Mouse (Mus musculus) retina, embryonic 14.5 days (tissue): ENCODE measurements around the gene Gm17018.

Source experiments
- DNase-seq: peaks from one replicate; pipeline ENCODE4 v3.0.0-alpha.2; 2015; ENCODE audit warnings: low spot score

Gene Gm17018

DNA sequence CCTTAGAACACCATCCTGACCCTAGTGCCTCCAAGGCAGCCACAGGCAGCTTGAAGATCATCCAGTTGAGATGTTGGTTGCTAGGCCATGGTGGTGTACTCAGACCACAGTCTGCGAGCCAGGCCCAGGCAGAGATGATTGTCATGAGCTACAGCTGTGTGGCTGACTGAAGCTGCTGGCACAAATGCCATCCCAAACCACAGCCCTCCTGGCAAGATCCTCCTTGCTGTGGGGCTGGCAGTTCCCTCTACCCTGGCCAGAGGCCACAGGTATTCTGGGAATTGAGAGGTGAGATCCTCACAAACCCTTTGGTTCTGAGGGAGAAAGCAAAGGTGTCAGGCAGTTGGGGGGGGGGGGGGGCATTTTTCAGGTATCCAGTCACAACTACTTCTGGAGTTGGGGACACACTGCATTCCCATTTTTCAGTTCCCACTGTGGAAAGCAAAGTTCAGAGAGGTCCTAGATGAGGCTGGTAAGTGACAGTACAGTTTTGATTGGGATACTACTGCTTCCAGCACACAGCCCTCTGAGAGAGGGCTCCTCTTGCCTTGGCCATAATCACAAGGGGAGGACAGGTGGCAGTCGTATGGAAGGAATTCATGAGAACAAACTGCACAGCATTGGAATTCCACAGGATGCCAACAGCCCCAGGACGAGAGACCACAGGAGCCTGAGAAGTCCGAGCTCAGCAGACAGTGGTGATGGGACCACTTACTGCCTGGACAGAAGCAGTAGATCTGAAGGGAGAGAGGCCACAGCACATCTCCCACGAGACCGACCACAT lies 27.3 kb downstream of the Gm17018 start:
- no peak for DNase-seq

DNA sequence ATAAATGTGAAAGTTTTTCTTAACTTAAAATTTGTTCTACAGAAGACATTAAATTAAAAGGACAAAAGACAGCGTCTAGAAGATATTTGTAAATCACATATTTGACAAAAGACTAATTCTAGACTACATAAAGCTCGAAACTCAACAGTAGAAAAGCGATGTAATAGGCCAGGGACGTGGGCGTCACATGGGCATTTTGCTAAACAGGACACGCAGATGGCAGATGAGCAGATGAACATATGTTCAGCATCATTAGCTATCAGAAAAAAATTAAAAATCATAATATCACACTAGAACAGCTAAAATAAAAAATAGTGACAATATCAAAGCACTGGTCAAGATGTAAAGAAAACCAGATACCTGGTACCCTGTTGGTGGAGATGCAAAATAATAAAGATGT lies 29.3 kb downstream of the Gm17018 start:
- DNase-seq = no peak

DNA sequence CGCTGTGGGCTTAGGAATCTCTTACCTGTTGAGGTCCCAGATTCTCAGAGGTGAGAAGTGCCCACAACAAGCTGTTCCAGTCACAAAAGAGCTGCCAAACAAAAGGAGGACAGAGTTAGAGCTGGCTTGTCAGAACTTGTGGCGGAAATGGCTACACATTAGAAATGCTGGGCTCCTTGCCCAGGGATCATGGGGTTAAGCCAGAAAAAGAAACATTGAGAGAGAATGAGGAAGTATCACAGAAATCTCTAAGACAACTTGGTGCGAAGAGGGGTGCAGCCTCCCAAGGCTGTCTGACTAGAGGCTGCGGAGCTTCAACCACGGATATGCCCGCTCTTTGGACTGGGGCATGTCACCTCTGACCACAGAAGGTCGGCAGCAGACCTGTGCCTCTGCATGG lies 31.3 kb downstream of the Gm17018 start:
- no peak for DNase-seq

DNA sequence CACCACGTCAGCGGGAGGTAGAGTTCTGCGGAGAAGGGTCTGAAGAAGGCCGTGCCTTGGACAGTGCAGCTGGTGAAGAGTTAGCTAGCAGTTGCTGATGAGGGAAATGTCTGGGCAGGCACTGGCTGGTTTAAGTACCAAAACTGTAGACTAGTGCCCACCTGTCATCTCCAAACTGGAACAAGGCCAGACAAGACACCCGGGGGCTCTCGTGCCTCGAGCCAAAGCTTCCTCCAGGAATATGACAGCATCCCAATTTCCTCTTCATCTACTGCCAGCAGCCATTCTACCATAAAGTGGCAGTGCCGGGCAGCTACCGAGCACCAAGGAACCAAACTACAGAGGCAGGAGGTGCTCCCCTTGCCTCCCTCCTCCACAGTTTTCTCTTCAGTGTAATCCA lies 32.5 kb downstream of the Gm17018 start:
- DNase-seq = no peak

DNA sequence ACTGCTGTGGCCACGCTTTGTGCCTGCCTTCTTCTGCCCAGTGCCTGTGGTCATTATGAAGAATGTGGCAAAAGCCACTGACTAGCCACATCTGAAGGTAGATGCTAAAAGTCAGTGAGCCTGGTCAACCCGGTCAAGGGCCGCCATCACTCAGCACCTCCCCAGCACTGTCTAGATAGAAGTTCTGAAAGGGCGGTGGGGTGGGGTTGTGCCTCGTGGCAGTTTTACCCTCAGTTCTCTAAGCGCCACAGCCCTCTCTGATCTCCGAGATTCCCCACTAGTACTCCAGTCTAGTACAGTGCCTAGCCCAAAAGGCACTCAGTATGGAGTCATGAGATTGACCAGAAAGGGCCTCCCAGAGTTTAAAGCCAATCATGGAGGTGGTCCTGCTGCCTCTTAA lies 33.7 kb downstream of the Gm17018 start:
- DNase-seq = no peak

DNA sequence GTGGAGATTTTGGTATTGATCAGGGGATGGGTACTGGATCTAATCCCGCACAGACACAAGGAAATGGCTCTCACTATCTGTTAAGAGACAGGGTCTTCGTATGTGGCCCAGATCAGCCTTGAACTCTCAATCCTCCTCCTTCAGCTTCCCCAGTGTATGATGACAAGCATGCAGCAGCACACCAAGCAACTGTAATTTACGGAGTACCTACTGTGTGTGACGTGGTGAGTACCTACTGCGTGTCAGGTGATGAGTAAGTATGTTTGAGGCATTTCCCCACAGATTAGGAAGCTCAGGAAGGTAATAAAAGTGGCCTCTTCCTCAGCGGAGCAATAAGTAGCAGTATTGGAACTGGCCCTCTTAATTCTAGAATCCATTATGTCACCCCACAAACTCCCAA lies 35.1 kb downstream of the Gm17018 start:
- DNase-seq = no peak

DNA sequence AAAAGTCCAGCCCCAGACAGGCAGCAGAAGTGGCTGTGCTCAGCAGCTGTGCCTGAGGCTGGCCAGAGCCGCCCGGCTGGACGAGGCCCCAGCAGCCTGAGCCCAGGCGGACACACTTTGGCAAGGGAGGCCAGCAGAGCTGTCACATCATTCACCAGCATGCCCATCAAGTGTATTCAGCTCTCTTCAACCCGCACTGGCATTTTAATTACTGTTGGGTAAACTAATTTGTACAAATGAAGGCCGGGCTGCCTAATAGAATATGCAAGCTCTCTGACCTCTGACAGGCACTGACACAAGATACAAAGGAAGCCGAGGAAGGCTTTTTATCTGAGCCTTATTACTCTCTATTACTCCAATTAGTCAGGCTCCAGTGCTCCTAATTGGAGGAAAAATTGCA lies 35.6 kb downstream of the Gm17018 start:
- peak; percentile 94 for DNase-seq

DNA sequence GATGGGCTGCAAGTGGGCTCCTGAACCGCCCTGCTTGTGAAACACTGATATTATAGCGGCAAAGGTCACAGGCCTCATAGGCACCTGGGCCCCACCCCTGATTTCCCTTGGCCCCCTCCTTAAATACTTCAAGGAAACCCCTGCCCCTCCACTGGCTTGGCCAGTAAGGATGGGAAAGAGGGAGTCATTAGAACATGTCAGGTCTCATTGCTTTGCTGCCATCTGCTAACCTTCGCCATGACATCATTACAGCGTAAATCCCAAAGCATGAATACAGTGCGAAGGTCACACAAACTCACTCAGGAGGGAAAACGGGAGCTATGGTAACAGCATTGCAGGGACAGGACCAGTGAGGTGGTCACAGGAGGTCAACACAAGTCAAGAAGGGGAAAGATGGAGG lies 36.0 kb downstream of the Gm17018 start:
- no peak for DNase-seq

DNA sequence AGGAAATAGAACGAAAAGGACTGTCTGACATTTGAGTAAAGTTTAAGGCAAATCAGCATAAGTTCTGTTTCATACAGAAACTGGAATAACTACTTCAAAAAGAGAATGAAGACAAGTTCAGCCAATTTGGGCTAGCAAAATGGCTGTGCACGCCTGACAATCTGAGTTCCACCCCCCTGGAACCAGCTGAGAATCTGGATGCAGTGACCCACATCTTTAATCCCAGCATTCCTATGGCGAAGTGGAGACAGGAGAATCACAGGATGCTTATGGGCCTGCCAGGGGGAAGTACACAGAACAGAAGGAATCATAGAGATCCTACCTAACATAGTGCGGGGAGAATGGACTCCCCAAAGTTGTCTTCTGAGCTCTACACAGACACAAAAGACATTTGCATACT lies 36.7 kb downstream of the Gm17018 start:
- peak; percentile 65 for DNase-seq

DNA sequence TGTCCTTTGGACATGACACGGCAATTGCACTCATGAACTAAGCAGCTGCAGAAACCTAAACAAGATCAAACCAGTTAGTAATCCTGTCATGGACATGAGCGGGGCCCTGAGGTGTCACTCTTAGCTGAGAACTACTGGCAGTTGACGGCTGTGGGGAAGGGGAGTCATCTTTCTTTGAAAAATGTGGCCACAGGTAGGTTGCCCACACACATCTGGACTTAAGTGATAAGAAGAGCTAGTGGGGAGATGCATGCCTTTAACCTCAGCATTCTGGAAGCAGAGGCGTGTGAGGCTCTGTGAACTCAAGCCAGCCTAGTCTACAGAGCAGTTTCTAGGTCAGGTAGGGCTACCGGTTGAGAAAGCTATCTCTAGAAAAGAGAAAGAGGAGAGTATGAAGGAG lies 42.2 kb downstream of the Gm17018 start:
- DNase-seq = no peak

DNA sequence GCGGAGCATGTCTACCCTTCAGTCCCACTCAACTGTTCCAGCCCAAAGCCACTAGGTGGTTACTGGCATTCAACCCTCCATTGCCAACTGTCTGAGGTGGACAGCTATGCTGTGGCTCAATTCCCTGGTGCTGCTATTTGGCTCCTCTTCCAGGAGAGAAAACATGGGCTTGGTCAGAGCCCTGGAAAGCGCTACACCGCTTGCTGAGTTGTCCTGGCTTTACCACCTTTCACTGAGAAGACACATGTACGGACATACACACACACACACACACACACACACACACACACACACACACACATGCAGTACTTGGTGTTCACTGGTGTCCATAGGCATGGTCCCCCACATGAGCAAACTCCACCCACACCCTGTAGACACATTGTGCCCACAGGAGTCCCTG lies 46.3 kb downstream of the Gm17018 start:
- no peak for DNase-seq

DNA sequence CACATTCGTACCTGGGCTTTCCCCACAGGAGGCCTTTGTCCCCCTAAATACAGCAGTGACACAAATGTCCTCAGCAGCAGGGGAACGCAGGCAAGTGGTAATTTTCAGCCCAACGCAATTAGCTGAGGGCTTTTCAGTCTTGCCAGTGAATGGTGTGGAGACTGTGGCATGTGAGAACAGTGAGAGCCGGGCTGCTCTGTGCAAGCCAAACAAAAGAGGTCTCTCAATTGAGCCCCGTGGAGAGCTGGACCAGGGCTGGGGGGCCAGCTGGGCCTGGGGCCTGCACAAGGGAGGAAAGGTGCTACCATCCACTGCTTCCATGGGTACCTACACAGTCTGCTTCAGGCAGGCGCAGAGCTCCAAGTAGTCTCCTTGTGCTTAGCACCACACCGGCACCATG lies 47.1 kb downstream of the Gm17018 start:
- peak; percentile 41 for DNase-seq

DNA sequence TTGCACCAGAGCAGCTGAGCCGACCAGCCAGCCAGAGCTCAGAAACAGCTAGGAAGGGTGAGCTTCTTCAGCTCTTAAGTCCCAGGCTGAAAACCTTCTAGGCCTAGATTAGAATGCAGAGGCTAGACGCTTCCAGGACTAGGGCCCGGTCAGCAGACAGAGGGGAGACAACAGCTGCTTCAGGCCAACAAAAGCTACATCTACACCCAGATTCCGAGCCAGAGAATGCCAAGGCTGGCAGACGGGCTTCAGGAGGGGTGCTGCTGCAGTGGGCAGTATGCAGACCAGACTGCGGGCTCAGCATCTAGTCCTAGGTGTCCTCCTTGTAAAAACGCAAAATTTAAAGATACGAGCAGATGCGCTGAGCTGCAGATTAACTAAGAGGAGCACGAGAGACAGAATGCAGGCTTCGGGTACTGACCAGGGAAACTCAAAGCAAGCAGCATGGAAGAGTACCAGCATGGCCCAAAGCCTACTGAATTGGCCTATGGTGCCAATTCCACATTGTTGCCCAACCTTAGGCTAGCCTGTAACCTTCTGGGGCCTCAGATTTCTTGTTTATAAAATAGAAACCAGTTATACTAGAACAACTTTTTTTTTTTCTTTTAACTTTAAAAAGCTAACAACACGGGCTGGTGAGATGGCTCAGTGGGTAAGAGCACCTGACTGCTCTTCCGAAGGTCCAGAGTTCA lies 48.4 kb downstream of the Gm17018 start:
- no peak for DNase-seq

DNA sequence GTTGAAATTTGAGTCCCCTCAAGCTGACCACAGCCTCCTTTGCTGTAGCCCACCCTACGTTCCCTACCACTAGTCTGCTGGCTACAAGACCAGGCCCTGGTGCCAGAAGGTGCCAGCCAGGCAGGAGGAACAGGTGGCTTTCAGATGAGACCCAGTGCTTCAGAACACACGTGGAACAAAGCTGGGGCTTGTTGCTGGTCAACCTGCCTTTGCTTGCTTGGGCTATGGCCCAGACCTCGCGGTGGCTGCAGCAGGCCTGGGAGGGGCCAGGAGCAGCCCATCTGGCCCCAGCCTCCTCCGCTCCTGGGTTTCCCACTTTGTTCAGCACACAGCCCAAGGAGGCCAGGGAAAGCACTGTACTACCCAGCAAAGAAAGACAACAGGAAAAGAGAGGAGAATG lies 50.4 kb downstream of the Gm17018 start:
- DNase-seq = no peak

DNA sequence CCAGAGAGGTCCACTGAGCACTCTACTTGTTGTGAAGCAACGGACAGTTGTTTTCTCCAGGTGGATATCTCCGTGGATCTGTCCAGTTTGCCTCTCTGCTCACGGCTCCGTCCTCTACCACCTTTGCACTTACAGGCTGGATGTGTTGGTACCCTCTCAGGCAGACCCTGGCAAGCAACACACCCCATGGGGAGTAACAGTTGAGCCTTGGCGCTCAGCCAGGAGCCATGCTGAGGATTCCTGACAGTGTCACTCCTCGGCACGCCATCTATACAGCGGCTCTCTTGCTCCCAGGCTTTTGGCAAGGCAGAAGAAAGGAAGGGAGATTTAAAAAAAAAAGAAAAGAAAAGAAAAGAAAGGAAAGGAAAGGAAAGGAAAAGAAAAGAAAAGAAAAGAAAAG lies 54.0 kb downstream of the Gm17018 start:
- DNase-seq = no peak

DNA sequence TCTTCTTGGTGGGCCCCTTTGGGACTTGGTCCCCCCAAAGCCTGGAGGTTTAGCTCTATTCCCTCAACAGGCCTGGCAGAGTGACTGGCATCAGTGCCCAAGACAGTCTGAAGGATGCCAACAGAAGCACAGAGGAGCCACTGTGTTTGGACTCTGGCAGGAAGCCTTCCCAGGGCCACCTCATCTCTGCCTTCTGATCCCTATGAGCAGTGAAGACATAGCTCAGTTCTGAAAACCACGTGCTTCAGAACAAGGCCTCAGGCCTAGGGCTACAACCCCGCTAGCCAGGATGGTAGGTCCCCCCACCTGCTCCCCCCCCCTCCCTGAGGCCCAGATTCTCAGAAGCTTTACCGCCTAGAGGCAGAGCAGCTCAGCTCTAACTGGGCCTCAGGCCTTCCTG lies 54.5 kb downstream of the Gm17018 start:
- DNase-seq = peak; percentile 38

DNA sequence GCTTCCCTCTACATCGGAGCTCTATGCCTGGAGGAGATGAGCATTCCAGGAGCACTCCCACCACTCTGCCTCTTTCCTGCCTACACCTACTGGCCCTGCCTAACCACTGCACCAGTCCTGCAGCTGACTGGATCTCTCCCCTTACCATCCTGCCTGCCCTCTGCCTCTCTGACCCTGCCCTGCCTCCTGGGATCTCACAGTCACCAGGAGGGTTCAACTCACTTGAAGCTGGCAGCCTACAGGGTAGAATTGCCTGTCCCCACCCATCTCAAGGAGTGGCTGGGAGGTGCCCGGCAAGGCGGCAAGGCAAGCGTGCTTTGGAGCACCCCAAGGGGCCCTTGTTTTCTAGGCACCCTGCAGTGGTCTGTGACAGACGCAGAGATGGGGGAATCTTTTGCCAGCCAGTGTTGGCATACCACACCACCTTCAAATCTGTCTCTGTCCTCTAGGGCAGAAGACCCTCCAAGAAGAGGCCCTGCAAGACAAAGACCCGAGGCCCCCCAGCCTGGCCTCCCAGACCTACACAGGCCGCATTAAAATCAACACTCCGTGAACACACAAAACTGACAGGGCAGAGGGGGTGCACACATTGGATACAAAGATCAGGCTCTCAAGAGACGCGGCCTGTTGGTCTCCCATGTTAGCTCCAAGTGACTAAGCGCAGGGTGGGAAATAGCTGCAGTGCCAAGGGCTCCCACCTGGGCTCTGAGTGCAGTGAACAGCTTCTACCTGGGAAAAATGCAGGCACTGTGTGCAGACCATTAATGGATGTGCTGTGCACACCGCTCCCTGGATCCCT lies 55.2 kb downstream of the Gm17018 start:
- peak; percentile 74 for DNase-seq

DNA sequence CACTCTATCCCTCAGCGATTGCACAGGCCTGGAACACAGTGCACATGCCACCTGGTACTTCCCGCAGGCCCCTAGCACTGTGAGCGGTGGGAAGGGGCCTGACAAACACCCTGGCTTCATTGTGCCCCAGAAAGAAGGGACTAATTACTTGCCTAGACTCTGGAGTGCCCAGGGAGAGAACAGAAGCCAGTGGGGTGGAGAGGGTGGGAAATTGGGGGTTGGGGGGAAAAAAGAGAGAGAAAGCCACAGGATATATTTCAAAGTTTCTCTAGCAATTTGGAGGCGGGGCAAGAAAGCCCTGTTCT lies 55.8 kb downstream of the Gm17018 start:
- peak; percentile 61 for DNase-seq

DNA sequence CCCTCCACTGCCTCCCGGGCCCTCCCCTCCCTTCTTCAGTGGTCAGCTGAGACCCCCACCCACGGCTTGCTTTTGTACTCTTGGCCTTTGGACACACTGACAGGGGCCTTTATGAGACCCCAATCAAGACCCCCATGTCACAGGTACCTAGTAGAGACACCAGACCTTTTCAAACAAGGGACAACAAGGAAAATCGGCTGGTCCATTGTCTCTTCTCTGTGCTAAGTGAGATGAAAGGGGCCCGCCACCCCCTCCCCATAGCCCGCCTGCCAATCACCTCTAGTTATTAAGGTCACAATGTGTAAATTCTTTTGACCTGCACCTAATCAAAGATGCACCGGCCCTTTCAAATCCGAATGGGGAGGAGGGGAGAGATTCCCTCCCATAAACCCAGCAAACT lies 56.3 kb downstream of the Gm17018 start:
- DNase-seq = peak; percentile 53

DNA sequence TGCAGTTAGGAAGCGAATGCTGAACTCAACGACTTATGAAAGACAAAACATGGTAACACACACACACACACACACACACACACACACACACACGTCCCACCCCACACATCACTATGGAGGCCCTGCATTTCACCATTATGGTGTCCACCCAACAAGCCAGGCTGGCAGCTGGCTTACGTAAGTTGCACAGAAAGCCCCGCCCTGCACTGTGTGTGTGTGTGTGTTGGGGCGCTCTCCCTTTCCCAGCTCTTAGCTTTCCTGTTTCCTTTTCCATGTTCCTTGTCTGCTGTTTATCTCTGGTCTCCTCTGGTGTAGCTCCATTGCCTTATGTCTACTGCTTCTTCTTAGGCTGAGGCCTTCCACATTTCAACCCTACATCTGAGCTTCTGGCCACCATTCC lies 57.8 kb downstream of the Gm17018 start:
- DNase-seq = no peak

DNA sequence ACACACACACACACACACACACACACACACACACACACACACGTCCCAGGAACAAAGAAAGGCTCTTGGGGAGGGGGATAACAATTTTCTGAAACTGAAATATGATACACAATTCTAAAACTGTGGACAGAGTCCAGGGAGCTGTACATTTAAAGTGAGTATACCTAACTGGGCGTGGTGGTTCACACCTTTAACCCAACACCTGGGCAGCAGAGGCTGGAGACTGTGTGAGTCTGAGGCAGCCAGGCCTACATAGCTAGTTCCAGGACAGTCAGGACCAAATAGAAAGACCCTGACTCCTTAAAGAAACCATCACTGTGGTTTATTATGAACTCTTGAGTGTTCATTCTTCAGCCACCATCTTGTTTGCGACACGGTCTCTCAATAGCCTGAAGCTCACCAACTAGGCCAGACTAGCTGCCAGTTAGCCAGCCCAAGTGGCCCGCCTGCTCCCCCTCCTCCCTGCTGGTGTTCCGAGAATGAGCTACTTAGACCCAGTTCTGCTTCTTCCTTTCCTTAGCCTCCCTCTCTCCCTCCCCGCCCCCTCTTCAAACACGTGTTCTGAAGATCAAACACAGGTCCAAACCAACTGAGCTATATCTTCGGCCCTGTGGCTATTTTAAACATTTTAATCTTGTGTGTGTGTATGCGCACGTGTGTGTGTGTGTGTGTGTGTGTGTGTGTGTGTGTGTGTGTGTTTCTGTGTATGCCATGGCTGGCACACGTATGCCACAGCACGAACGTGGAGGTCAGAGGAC lies 59.5 kb downstream of the Gm17018 start:
- no peak for DNase-seq

DNA sequence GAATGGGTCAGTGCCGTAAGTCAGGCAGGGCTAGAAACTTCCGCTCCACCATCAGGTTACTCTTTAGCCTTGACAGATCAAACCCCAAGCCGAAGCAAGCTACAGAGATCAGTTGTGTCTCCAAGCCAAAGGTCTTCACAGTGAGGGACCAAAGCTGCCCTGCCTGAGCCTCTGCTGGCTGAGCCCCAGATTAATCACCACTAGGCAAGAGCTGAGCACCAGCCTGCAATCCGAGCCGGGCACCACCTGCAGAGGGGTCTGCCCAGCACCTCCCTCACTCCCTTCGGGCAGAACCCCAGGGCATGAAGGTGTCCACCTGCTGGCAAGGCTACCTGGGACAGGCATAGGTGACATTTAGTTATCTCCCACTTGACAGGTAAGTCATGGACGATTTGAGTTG lies 60.6 kb downstream of the Gm17018 start:
- no peak for DNase-seq

DNA sequence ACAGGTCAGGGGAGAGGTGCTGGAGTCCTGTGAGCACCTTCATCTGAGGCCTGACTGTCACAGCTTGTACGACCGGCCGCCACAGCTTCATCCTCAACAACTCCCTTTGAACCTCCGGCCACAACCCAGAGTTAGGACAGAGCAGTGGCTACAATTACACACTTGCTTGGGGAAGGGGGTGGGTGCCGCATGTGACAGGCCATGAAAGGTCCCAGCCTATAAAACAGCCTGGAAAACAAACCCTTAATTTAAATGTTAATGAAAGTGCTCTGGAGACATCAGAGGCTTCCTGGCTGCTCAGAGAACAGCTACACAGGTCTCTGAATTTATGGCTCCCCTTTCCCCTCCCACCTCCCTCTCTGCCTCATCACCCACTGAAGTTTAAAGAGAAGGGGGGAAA lies 61.7 kb downstream of the Gm17018 start:
- no peak for DNase-seq
